In genomic region chr17:14166746-14167432, GRCm38 (mm10) we compare ENCODE assay signal across 12 mouse cellular contexts. TPM values are rescaled to one million over a fixed set of nuclear protein-coding genes. Genes with fewer than 3 reads are reported as not detected.
DNase-seq lines count a peak whose midpoint lies in the region; ATAC-seq and TF ChIP-seq lines count a peak whose summit lies in the region.
"Had no signal": no experiment of that assay in that cellular context is flagged by ENCODE, and none has a peak within 500 bp of the region (broad histone marks: within the 10 kb centered on the region; RNA-seq: fewer than 3 reads in every experiment).

No protein-coding gene starts in this region.

- H3K27ac ChIP-seq in left cerebral cortex, adult 2 months = peak overlapping the region; percentile 88
- H3K27ac ChIP-seq in liver, embryonic 13.5 days = no peak overlapping the region
- H3K27ac ChIP-seq: hindbrain, embryonic 14.5 days had no signal

- H3K9me3 ChIP-seq in liver, embryonic 13.5 days (replicated peaks) = no peaks in the 10 kb centered on the region

- no peak for TF ChIP-seq CTCF in left cerebral cortex, adult 2 months (IDR thresholded peaks at IDR 0.05)

- WGBS in liver, embryonic 13.5 days (ENCODE audit: insufficient replicate concordance) = 23% methylated on average over 6 of the region's 6 CpGs

- peak; percentile 48; the same call in 1 of the 2 replicates for ATAC-seq in liver, embryonic 13.5 days (ENCODE audit: low read depth)
- ATAC-seq: Patski had no signal

- no peaks in the 10 kb centered on the region for H3K36me3 ChIP-seq in liver, embryonic 13.5 days

- intact Hi-C loops in left cerebral cortex, adult 2 months (cut with DNase I) = loop anchor here (5.0 kb wide), 1 partner anchor 35 kb away; the partner anchor contains the start of gene Dact2
- intact Hi-C loops in left cerebral cortex, postnatal 36 days (cut with DNase I) = loop anchor here (5.0 kb wide), 1 partner anchor 35 kb away; the partner anchor contains the start of gene Dact2

- H3K27me3 ChIP-seq in liver, embryonic 13.5 days = peaks cover 6% of the 10 kb centered on the region; the same call in 1 of the 2 replicates
- H3K27me3 ChIP-seq: Patski had no signal

- H3K4me2 ChIP-seq in liver, embryonic 13.5 days = no peak overlapping the region
- H3K4me2 ChIP-seq: hindbrain, embryonic 14.5 days had no signal

- H3K9ac ChIP-seq in liver, embryonic 13.5 days = no peak overlapping the region
- H3K9ac ChIP-seq: hindbrain, embryonic 14.5 days had no signal

- H3K4me3 ChIP-seq in left cerebral cortex, adult 2 months = no peak overlapping the region
- H3K4me3 ChIP-seq in liver, embryonic 13.5 days (replicated peaks) = no peak overlapping the region

- DNase-seq in adrenal gland, adult 2 months = peak; percentile 17
- DNase-seq in adrenal gland, adult (ENCODE audit: inconsistent age in 2 of 2, low spot score in 1 of 2) = no peak
- no peak for DNase-seq in left cerebral cortex, adult 2 months (ENCODE audit: extremely low spot score in 1 of 2, low spot score in 2 of 2)
- no peak for DNase-seq in left cerebral cortex, postnatal 36 days (ENCODE audit: low spot score in 2 of 2)
- peak; percentile 69 for DNase-seq in NIH3T3 (ENCODE audit: low read depth)
- DNase-seq in liver, embryonic 13.5 days = peak; percentile 32
- no peak for DNase-seq in right cerebral cortex, adult 2 months (ENCODE audit: low spot score in 2 of 2)
- no peak for DNase-seq in urinary bladder, postnatal 25 days (ENCODE audit: low spot score)
- DNase-seq: cerebellum, adult 8-10 months; lung, postnatal 4 days had no signal

- H3K4me1 ChIP-seq in liver, embryonic 13.5 days (replicated peaks) = peaks cover 41% of the 10 kb centered on the region

RNA-seq across cellular contexts. Expression of gene Dact2, which starts 37.2 kb away (rescaled TPM):
- 1 to 10 TPM; 1.1 to 1.9 TPM for total RNA-seq in adrenal gland, adult 2 months (2021)
- 1.6 and 4.0 TPM in 2 replicates for polyA plus RNA-seq in adrenal gland, adult 2 months (2012; rRNA removed)
- total RNA-seq in left cerebral cortex, adult 2 months (2021) = 100 to 1,000 TPM in 1 of 2 experiments, 10 to 100 TPM in 1; 58.6 to 100 TPM
- total RNA-seq in left cerebral cortex, postnatal 36 days (2021) = 100 to 1,000 TPM in 1 of 2 experiments, 10 to 100 TPM in 1; 73.9 to 113 TPM
- 0.54 and 0.68 TPM in 2 replicates for polyA plus RNA-seq in liver, embryonic 13.5 days (2015; fragmentation: Nextera tagmentation; extraction: Ambion mirVana)

Comparison
In these comparisons a context has a peak if more than half of its experiments do, and no peak if none do; other contexts are left out.
1. DNase-seq: peak in adrenal gland, adult 2 months (single experiment), NIH3T3 (single experiment) and liver, embryonic 13.5 days (single experiment); none in adrenal gland, adult (0 of 2), left cerebral cortex, adult 2 months (0 of 2), left cerebral cortex, postnatal 36 days (0 of 2), right cerebral cortex, adult 2 months (0 of 2) and urinary bladder, postnatal 25 days (single experiment).
2. RNA of gene Dact2, which starts 37.2 kb away (total RNA-seq): 73.9 to 113 TPM in left cerebral cortex, postnatal 36 days and 58.6 to 100 TPM in left cerebral cortex, adult 2 months; 1.1 to 1.9 TPM in adrenal gland, adult 2 months; every median in the first group is over 10 times any median in the second.